ENCODE assay signal across 15 mouse cellular contexts in genomic region chr13:72370131-72370530, GRCm38 (mm10).
A peak's percentile ranks its signal among the peaks of the same experiment; 100 is the strongest.
DNase-seq lines count a peak whose midpoint lies in the region; ATAC-seq and TF ChIP-seq lines count a peak whose summit lies in the region.
"Had no signal": no experiment of that assay in that cellular context is flagged by ENCODE, and none has a peak within 500 bp of the region (broad histone marks: within the 10 kb centered on the region; RNA-seq: fewer than 3 reads in every experiment).

No protein-coding gene starts in this region.

- TF ChIP-seq CTCF in intestine, postnatal 0 days (IDR thresholded peaks at IDR 0.05; ENCODE audit: low read depth), result peak; percentile 38; the same call in 1 of the 2 replicates
- peak; percentile 54 for TF ChIP-seq CTCF in lung, postnatal 0 days (IDR thresholded peaks at IDR 0.05)
- no peak for TF ChIP-seq CTCF in lung, adult 2 months (IDR thresholded peaks at IDR 0.05; ENCODE audit: insufficient read depth, low read length)

- ATAC-seq in intestine, postnatal 0 days, result no peak
- ATAC-seq in intestine, embryonic 15.5 days, result no peak
- ATAC-seq in lung, postnatal 0 days, result no peak
- ATAC-seq: forebrain, embryonic 16.5 days; midbrain, embryonic 16.5 days had no signal

- TF ChIP-seq EP300 in lung, postnatal 0 days (IDR thresholded peaks at IDR 0.05), result no peak

- TF ChIP-seq POLR2A in lung, adult 2 months (IDR thresholded peaks at IDR 0.05; ENCODE audit: borderline replicate concordance, extremely low read depth, low read depth, low read length), result no peak

- H3K4me1 ChIP-seq in intestine, postnatal 0 days (replicated peaks; ENCODE audit: control insufficient read depth, insufficient read depth, low read length), result no peaks in the 10 kb centered on the region
- H3K4me1 ChIP-seq in intestine, embryonic 15.5 days (replicated peaks), result no peaks in the 10 kb centered on the region; the same call in 1 of the 2 replicates
- no peaks in the 10 kb centered on the region for H3K4me1 ChIP-seq in lung, postnatal 0 days (ENCODE audit: insufficient read depth, low read depth, low read length)
- no peaks in the 10 kb centered on the region for H3K4me1 ChIP-seq in lung, adult 2 months (ENCODE audit: control insufficient read depth, insufficient read depth, low read length)

- peak; percentile 24 to 30 for DNase-seq in cerebellum, postnatal 10 days
- DNase-seq in cerebellum, adult 11-12 months, result no peak
- DNase-seq in lung, postnatal 0 days (ENCODE audit: low spot score), result peak; percentile 19
- DNase-seq in lung, adult 2 months, result no peak
- peak; percentile 48 for DNase-seq in retina, embryonic 14.5 days (ENCODE audit: low spot score)
- DNase-seq in layer of hippocampus, postnatal 14 days (ENCODE audit: low spot score in 2 of 2), result no peak
- DNase-seq: adrenal gland, postnatal 36 days; gastrocnemius, postnatal 36 days; thymus, postnatal 25 days had no signal

- H3K27me3 ChIP-seq in intestine, postnatal 0 days (replicated peaks; ENCODE audit: control insufficient read depth, insufficient read depth, low read length), result peaks cover 18% of the 10 kb centered on the region; the same call in 1 of the 2 replicates
- peaks cover 2% of the 10 kb centered on the region; the same call in 1 of the 2 replicates for H3K27me3 ChIP-seq in intestine, embryonic 15.5 days (replicated peaks)
- no peaks in the 10 kb centered on the region; the same call in 1 of the 2 replicates for H3K27me3 ChIP-seq in lung, postnatal 0 days (replicated peaks; ENCODE audit: insufficient read depth, low read length)

- no peak overlapping the region for H3K4me2 ChIP-seq in intestine, postnatal 0 days (replicated peaks; ENCODE audit: low read depth)
- no peak overlapping the region for H3K4me2 ChIP-seq in intestine, embryonic 15.5 days (replicated peaks)
- H3K4me2 ChIP-seq in lung, postnatal 0 days (replicated peaks; ENCODE audit: low read depth, low read length), result no peak overlapping the region
- H3K4me2 ChIP-seq: limb, embryonic 15.5 days; neural tube, embryonic 13.5 days had no signal

- no peak overlapping the region for H3K27ac ChIP-seq in intestine, postnatal 0 days (ENCODE audit: low read depth, low read length)
- H3K27ac ChIP-seq in intestine, embryonic 15.5 days, result no peak overlapping the region
- H3K27ac ChIP-seq in lung, postnatal 0 days (ENCODE audit: low read length), result no peak overlapping the region
- H3K27ac ChIP-seq: limb, embryonic 15.5 days; neural tube, embryonic 13.5 days had no signal

- WGBS in intestine, postnatal 0 days, result 88% methylated on average over 1 of the region's 1 CpGs
- 90% methylated on average over 1 of the region's 1 CpGs for WGBS in intestine, embryonic 15.5 days
- WGBS in lung, postnatal 0 days, result 78% methylated on average over 1 of the region's 1 CpGs
- WGBS in lung, adult 2 months, result 90% methylated on average over 1 of the region's 1 CpGs

- no peaks in the 10 kb centered on the region for H3K36me3 ChIP-seq in intestine, postnatal 0 days (ENCODE audit: control insufficient read depth, insufficient read depth)
- H3K36me3 ChIP-seq in intestine, embryonic 15.5 days, result no peaks in the 10 kb centered on the region
- no peaks in the 10 kb centered on the region for H3K36me3 ChIP-seq in lung, postnatal 0 days (ENCODE audit: insufficient read depth, low read length)
- H3K36me3 ChIP-seq: limb, embryonic 15.5 days; neural tube, embryonic 13.5 days had no signal

- H3K9ac ChIP-seq in intestine, postnatal 0 days (ENCODE audit: low read depth, low read length), result no peak overlapping the region
- no peak overlapping the region for H3K9ac ChIP-seq in intestine, embryonic 15.5 days
- H3K9ac ChIP-seq in lung, postnatal 0 days (replicated peaks; ENCODE audit: low read depth), result no peak overlapping the region
- H3K9ac ChIP-seq: limb, embryonic 15.5 days; neural tube, embryonic 13.5 days had no signal

- H3K4me3 ChIP-seq in intestine, postnatal 0 days (ENCODE audit: low read depth, low read length), result no peak overlapping the region
- no peak overlapping the region for H3K4me3 ChIP-seq in intestine, embryonic 15.5 days (replicated peaks)
- no peak overlapping the region for H3K4me3 ChIP-seq in lung, postnatal 0 days (ENCODE audit: low read depth, low read length)
- H3K4me3 ChIP-seq in lung, adult 2 months (replicated peaks; ENCODE audit: extremely low read depth, low read depth, low read length), result no peak overlapping the region
- H3K4me3 ChIP-seq: limb, embryonic 15.5 days; neural tube, embryonic 13.5 days had no signal

- no peaks in the 10 kb centered on the region for H3K9me3 ChIP-seq in intestine, postnatal 0 days (ENCODE audit: control insufficient read depth)
- no peaks in the 10 kb centered on the region for H3K9me3 ChIP-seq in intestine, embryonic 15.5 days
- H3K9me3 ChIP-seq in lung, postnatal 0 days (ENCODE audit: low read length), result no peaks in the 10 kb centered on the region
- H3K9me3 ChIP-seq: limb, embryonic 15.5 days; neural tube, embryonic 13.5 days had no signal

Comparison
In these comparisons a context has a peak if more than half of its experiments do, and no peak if none do; other contexts are left out.
1. DNase-seq: peak in cerebellum, postnatal 10 days (2 of 2), lung, postnatal 0 days (single experiment) and retina, embryonic 14.5 days (single experiment); none in cerebellum, adult 11-12 months (single experiment), lung, adult 2 months (single experiment) and layer of hippocampus, postnatal 14 days (0 of 2).